Mouse (Mus musculus): ENCODE measurements around the gene Zfp444. TPM values are rescaled to one million over a fixed set of nuclear protein-coding genes. Genes with fewer than 3 reads are reported as not detected.
A peak's percentile ranks its signal among the peaks of the same experiment; 100 is the strongest.

Gene Zfp444
- polyA plus RNA-seq, 1 experiment from 2014 or later, result 41.1 TPM

DNA sequence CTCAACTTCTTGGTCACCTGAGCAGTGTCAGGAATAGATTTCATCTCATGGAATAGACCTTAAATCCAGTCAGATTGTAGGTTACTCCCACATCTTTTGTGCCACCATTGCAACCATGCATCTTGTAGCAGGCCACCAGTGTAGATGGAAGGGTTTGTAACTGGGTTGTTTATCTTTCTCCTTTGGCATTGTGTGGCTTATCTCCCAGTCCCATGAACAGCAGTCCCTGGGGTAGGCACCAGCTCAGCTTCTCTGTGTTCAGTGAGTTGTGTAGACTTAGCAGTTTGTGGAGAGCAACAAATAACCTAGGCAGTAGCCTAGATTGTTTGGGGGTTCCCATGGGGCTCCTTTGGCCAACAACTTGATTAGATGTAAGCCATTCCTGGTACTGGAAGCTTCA lies 10.9 kb downstream of the Zfp444 start:
- H3K36me3 ChIP-seq (ENCODE audit: insufficient read depth, low read length), result 0 out of 2 replicates have a peak, but pooled peaks cover 9% of the 10 kb centered on the region

DNA sequence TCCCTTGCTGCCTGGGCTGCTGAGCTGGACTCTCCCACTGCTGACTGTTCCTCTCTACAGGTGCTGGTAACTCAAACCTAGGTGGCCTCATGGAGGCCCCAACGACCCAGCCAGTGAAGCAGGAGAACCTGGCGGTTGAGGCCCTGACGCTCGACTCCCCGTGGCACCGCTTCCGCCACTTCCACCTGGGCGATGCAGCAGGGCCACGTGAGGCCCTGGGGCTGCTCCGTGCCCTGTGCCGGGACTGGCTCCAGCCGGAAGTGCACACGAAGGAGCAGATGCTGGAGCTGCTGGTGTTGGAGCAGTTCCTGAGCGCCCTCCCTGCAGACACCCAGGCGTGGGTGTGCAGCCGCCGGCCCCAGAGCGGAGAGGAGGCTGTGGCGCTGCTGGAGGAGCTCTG lies 11.8 kb downstream of the Zfp444 start:
- no peaks in the 10 kb centered on the region for H3K27me3 ChIP-seq (replicated peaks; ENCODE audit: insufficient read depth, low read length)
- no peak overlapping the region for H3K9ac ChIP-seq (replicated peaks; ENCODE audit: low read depth)
- DNase-seq (ENCODE audit: low spot score) (no peak), ATAC-seq (no peak)
- 92% methylated on average over 19 of the region's 19 CpGs for WGBS
- 0 out of 2 replicates have a peak, but pooled peaks cover 14% of the 10 kb centered on the region for H3K36me3 ChIP-seq (ENCODE audit: insufficient read depth, low read length)
- no peak overlapping the region for H3K27ac ChIP-seq (ENCODE audit: low read length)
- no peaks in the 10 kb centered on the region for H3K4me1 ChIP-seq (ENCODE audit: insufficient read depth, low read depth, low read length)
- H3K4me3 ChIP-seq (ENCODE audit: low read depth, low read length), result no peak overlapping the region
- H3K4me2 ChIP-seq (replicated peaks; ENCODE audit: low read depth, low read length), result no peak overlapping the region
- H3K9me3 ChIP-seq (ENCODE audit: low read length), result no peaks in the 10 kb centered on the region
- TF ChIP-seq CTCF (IDR thresholded peaks at IDR 0.05) (no peak), EP300 (IDR thresholded peaks at IDR 0.05) (no peak)

More for the DNA sequence above, 10.9 kb downstream of the Zfp444 start:
- no peak overlapping the region for H3K9ac ChIP-seq (replicated peaks; ENCODE audit: low read depth)
- no peak overlapping the region for H3K27ac ChIP-seq (ENCODE audit: low read length)
- no peaks in the 10 kb centered on the region for H3K9me3 ChIP-seq (ENCODE audit: low read length)
- H3K27me3 ChIP-seq (replicated peaks; ENCODE audit: insufficient read depth, low read length), result no peaks in the 10 kb centered on the region
- ATAC-seq (no peak), DNase-seq (ENCODE audit: low spot score) (no peak)
- H3K4me1 ChIP-seq (ENCODE audit: insufficient read depth, low read depth, low read length), result no peaks in the 10 kb centered on the region
- no peak overlapping the region for H3K4me2 ChIP-seq (replicated peaks; ENCODE audit: low read depth, low read length)
- no peak overlapping the region for H3K4me3 ChIP-seq (ENCODE audit: low read depth, low read length)
- TF ChIP-seq CTCF (IDR thresholded peaks at IDR 0.05), result no peak
- no peak for TF ChIP-seq EP300 (IDR thresholded peaks at IDR 0.05)

DNA sequence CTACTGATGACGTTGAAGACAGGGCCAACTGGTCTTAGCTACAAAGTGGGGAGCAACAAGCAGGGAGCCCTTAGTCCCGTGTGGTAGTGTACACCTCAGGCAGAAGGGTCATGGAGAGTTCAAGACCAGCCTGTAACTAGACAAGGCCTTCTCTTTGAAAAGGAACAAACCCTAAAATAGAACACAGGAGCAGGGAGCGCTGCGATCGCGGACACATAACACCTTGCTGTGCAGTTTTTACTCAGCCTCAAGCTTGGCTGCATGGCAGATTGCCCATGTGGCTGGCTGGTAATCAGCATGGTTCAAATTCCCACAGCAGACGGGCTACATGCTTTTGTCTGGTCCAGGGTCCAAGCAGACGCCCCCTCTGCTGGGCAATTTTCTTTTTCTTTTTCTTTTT lies 12.5 kb downstream of the Zfp444 start:
- 0 out of 2 replicates have a peak, but pooled peaks cover 14% of the 10 kb centered on the region for H3K36me3 ChIP-seq (ENCODE audit: insufficient read depth, low read length)
- no peak for DNase-seq (ENCODE audit: low spot score)
- H3K9me3 ChIP-seq (ENCODE audit: low read length), result no peaks in the 10 kb centered on the region
- TF ChIP-seq EP300 (IDR thresholded peaks at IDR 0.05), result no peak
- TF ChIP-seq CTCF (IDR thresholded peaks at IDR 0.05), result no peak
- no peak overlapping the region for H3K4me2 ChIP-seq (replicated peaks; ENCODE audit: low read depth, low read length)
- no peak for ATAC-seq
- H3K9ac ChIP-seq (replicated peaks; ENCODE audit: low read depth), result no peak overlapping the region
- H3K27me3 ChIP-seq (replicated peaks; ENCODE audit: insufficient read depth, low read length), result no peaks in the 10 kb centered on the region
- H3K4me1 ChIP-seq (ENCODE audit: insufficient read depth, low read depth, low read length), result no peaks in the 10 kb centered on the region
- WGBS, result 87% methylated on average over 8 of the region's 8 CpGs
- H3K4me3 ChIP-seq (ENCODE audit: low read depth, low read length), result no peak overlapping the region
- no peak overlapping the region for H3K27ac ChIP-seq (ENCODE audit: low read length)

DNA sequence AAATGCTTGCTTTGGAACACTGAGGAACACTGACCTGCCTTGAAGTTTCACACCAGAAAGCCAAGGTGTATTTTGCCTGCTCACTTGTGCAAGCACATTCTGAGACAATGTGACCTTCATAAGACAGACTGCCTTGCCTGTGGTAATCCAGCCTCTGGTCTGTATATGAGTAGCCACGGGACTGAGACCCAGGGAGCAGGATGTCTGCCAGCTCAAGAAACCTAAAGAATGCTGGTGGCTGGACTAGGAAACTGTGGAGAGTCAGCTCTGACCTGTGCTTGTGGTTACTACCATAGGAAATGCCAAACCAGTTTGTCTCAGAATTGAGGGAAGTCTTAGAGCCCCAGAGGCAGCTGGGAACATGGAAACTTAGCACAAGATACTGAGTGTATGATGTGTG lies 13.4 kb downstream of the Zfp444 start:
- Histone ChIP-seq H3K27ac (ENCODE audit: low read length) (no peak overlapping the region), H3K4me2 (replicated peaks; ENCODE audit: low read depth, low read length) (no peak overlapping the region), H3K27me3 (replicated peaks; ENCODE audit: insufficient read depth, low read length) (no peaks in the 10 kb centered on the region), H3K4me1 (ENCODE audit: insufficient read depth, low read depth, low read length) (no peaks in the 10 kb centered on the region), H3K9me3 (ENCODE audit: low read length) (no peaks in the 10 kb centered on the region), H3K4me3 (ENCODE audit: low read depth, low read length) (no peak overlapping the region), H3K36me3 (ENCODE audit: insufficient read depth, low read length) (0 out of 2 replicates have a peak, but pooled peaks cover 21% of the 10 kb centered on the region), H3K9ac (replicated peaks; ENCODE audit: low read depth) (no peak overlapping the region)
- WGBS, result 80% methylated on average over 1 of the region's 1 CpGs
- ATAC-seq, result no peak
- TF ChIP-seq CTCF (IDR thresholded peaks at IDR 0.05) (no peak), EP300 (IDR thresholded peaks at IDR 0.05) (no peak)
- DNase-seq (ENCODE audit: low spot score), result no peak

DNA sequence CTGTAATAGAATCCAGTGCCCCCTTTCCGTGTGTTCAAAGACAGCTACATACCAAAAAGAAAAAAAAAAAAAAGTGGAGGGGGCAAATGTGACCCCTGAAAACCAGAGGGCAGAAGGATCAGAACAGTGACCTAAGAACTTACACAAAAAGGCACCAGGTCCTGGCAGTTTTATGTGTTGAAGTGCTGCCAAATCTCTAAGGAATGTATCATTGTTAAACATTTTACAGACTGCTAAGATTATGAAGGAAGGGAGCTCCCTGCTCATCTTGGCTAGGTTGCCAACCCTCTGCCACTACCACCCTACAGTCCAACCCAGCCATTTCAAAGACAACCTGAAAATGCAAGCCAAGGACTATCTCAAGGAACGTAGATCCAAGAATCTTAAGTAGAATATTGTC lies 14.2 kb downstream of the Zfp444 start:
- Histone ChIP-seq H3K4me2 (replicated peaks; ENCODE audit: low read depth, low read length) (no peak overlapping the region), H3K4me3 (ENCODE audit: low read depth, low read length) (no peak overlapping the region), H3K4me1 (ENCODE audit: insufficient read depth, low read depth, low read length) (no peaks in the 10 kb centered on the region), H3K27ac (ENCODE audit: low read length) (no peak overlapping the region), H3K9me3 (ENCODE audit: low read length) (no peaks in the 10 kb centered on the region), H3K27me3 (replicated peaks; ENCODE audit: insufficient read depth, low read length) (no peaks in the 10 kb centered on the region), H3K9ac (replicated peaks; ENCODE audit: low read depth) (no peak overlapping the region), H3K36me3 (ENCODE audit: insufficient read depth, low read length) (0 out of 2 replicates have a peak, but pooled peaks cover 21% of the 10 kb centered on the region)
- WGBS, result 84% methylated on average over 2 of the region's 2 CpGs
- DNase-seq (ENCODE audit: low spot score), result no peak
- no peak for TF ChIP-seq EP300 (IDR thresholded peaks at IDR 0.05)
- no peak for TF ChIP-seq CTCF (IDR thresholded peaks at IDR 0.05)
- ATAC-seq, result no peak

DNA sequence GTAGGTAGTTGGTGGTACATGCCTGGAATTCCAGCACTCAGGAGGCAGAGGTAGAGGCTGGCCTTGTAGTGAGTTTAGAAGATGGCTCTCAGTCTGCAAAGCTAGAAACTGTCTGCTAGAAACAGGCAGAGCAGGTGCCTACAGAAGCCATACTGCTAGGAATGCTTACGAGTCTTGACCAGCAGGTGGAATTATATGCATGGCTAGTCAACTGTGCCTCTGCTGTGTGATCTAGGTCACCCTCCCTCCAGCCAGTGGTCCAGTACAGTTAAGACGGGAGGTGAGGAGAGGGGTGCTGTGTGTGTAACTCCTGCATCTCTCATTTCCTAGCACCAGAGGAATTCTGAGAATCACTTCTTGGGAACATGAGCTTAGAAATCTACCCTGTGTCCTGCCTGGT lies 14.7 kb downstream of the Zfp444 start:
- Histone ChIP-seq H3K4me1 (ENCODE audit: insufficient read depth, low read depth, low read length) (no peaks in the 10 kb centered on the region), H3K27me3 (replicated peaks; ENCODE audit: insufficient read depth, low read length) (no peaks in the 10 kb centered on the region), H3K4me3 (ENCODE audit: low read depth, low read length) (no peak overlapping the region), H3K27ac (ENCODE audit: low read length) (no peak overlapping the region), H3K4me2 (replicated peaks; ENCODE audit: low read depth, low read length) (no peak overlapping the region), H3K9ac (replicated peaks; ENCODE audit: low read depth) (no peak overlapping the region), H3K36me3 (ENCODE audit: insufficient read depth, low read length) (0 out of 2 replicates have a peak, but pooled peaks cover 21% of the 10 kb centered on the region), H3K9me3 (ENCODE audit: low read length) (no peaks in the 10 kb centered on the region)
- DNase-seq (ENCODE audit: low spot score) (no peak), ATAC-seq (no peak)
- WGBS, result 91% methylated on average over 2 of the region's 2 CpGs
- TF ChIP-seq EP300 (IDR thresholded peaks at IDR 0.05) (no peak), CTCF (IDR thresholded peaks at IDR 0.05) (no peak)

DNA sequence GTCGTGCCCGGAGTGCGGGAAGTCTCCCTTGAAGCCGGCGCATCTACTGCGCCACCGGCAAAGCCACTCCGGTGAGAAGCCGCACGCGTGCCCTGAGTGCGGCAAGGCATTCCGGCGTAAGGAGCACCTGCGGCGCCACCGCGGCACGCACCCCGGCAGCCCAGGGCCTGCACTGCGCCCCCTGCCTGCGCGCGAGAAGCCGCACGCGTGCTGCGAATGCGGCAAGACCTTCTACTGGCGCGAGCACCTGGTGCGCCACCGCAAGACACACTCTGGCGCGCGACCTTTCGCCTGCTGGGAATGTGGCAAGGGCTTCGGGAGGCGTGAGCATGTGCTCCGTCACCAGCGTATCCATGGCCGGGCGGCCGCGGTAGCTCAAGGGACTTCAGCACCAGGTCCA lies 17.5 kb downstream of the Zfp444 start:
- no peak for ATAC-seq
- Histone ChIP-seq H3K4me1 (ENCODE audit: insufficient read depth, low read depth, low read length) (no peaks in the 10 kb centered on the region), H3K9ac (replicated peaks; ENCODE audit: low read depth) (no peak overlapping the region), H3K4me3 (ENCODE audit: low read depth, low read length) (no peak overlapping the region), H3K9me3 (ENCODE audit: low read length) (no peaks in the 10 kb centered on the region), H3K27ac (ENCODE audit: low read length) (no peak overlapping the region), H3K36me3 (ENCODE audit: insufficient read depth, low read length) (0 out of 2 replicates have a peak, but pooled peaks cover 21% of the 10 kb centered on the region), H3K4me2 (replicated peaks; ENCODE audit: low read depth, low read length) (no peak overlapping the region), H3K27me3 (replicated peaks; ENCODE audit: insufficient read depth, low read length) (no peaks in the 10 kb centered on the region)
- TF ChIP-seq EP300 (IDR thresholded peaks at IDR 0.05) (no peak), CTCF (IDR thresholded peaks at IDR 0.05) (peak; percentile 47)
- no peak for DNase-seq (ENCODE audit: low spot score)
- 58% methylated on average over 43 of the region's 45 CpGs for WGBS

Measured in lung, postnatal 0 days (tissue).